Mouse (Mus musculus) ovary, adult 10 weeks (tissue): ENCODE data around the gene Zfp709. TPM values are rescaled to one million over a fixed set of nuclear protein-coding genes. Genes with fewer than 3 reads are reported as not detected.

Experiments used
- polyA plus RNA-seq: library from polyadenylated mRNA; stranded (reverse); fragments of 350-450 nt; fragmentation: Illumina TruSeq; extraction: RNeasy Lipid Tissue Mini Kit (QIAGEN cat#74804); gene quantifications from one replicate; pipeline ENCODE4 v1.2.3, GENCODE M21; 2014

Gene Zfp709
- 46.4 TPM for polyA plus RNA-seq

GRCm38 (mm10) chr8:71881618-71882274 lies at the start of gene Zfp709:
TSS of gene Zfp709 (plus strand) at chr8:71882019.

GRCm38 (mm10) chr8:71908309-71909261 lies 26.8 kb downstream of the Zfp709 start, which contains the start of the genes Zfp882 and Zfp617:
TSS of gene Zfp882 (plus strand) at chr8:71908608.
TSS of gene Zfp617 (plus strand) at chr8:71908635.

Other genes starting within 250 kb of the Zfp709 start
- gene Unc13a, start 210.3 kb upstream of the Zfp709 start, polyA plus RNA-seq: not detected
- gene Jak3, start 205.7 kb upstream of the Zfp709 start, polyA plus RNA-seq: not detected
- not detected for gene Insl3, start 192.8 kb upstream of the Zfp709 start, polyA plus RNA-seq
- gene B3gnt3, start 180.2 kb upstream of the Zfp709 start, polyA plus RNA-seq: 2.2 TPM
- not detected for gene Fcho1, start 156.3 kb upstream of the Zfp709 start, polyA plus RNA-seq
- 28.3 TPM for gene Zfp882, start 26.6 kb downstream of the Zfp709 start, polyA plus RNA-seq
- 135 TPM for gene Zfp617, start 26.6 kb downstream of the Zfp709 start, polyA plus RNA-seq
- gene Zfp961, start 69.0 kb downstream of the Zfp709 start, polyA plus RNA-seq: 56.3 TPM
- not detected for gene Cyp4f18, start 127.6 kb downstream of the Zfp709 start, polyA plus RNA-seq
- not detected for gene Olfr372, start 159.2 kb downstream of the Zfp709 start, polyA plus RNA-seq
- gene Olfr373, start 201.2 kb downstream of the Zfp709 start, polyA plus RNA-seq: not detected
- not detected for gene Olfr374, start 225.0 kb downstream of the Zfp709 start, polyA plus RNA-seq